ENCODE assay signal across 8 mouse cellular contexts in the genomic region with DNA sequence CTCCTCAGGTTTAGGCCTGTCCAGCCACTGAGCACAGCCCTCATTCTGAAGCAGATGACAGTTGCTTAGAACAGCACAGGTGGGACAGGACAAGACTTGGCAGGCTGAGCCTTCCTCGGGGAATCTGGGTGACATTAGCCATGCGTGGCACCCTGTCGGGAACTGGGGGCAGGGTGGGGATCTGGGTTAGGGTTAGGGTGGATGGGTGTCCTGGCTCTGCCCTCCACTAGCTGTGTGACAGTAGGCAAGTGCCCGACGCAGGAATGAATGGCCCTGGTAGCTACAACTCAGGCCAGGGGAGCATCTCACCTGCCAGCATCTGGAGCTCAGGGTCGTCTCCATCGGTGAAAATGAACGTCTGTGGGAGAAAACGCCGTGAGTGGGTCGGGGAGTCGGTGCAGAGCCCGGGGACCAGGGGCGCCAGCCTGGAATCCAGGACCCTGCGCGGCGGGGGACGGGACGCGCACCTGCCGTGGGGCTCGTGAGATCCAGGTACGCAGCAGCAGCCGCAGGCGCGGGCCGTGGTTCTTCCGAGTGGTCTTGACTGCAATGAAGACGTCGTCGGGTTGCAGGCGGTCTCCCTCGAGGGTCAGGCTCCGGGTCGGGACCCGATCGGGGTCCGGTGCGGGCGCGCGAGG. TPM values are rescaled to one million over a fixed set of nuclear protein-coding genes. Genes with fewer than 3 reads are reported as not detected.
DNase-seq lines count a peak whose midpoint lies in the region; ATAC-seq and TF ChIP-seq lines count a peak whose summit lies in the region.

No protein-coding gene starts in this region.

- peak; percentile 65 for DNase-seq in cerebellum, adult 11-12 months
- no peak for DNase-seq in cerebellum, postnatal 4 days (ENCODE audit: low spot score in 2 of 2)
- no peak for DNase-seq in thymus, adult 2 months
- DNase-seq in thymus, postnatal 4 days: no peak
- no peak for DNase-seq in intestine, embryonic 14.5 days (ENCODE audit: low spot score)
- DNase-seq in midbrain, postnatal 0 days (ENCODE audit: low spot score): no peak
- no peak for DNase-seq in left cerebral cortex, adult 8-10 months (ENCODE audit: low spot score in 2 of 2)
- no peak for DNase-seq in gastrocnemius, adult 8-10 months (ENCODE audit: low spot score in 2 of 2)

- no peaks in the 10 kb centered on the region for H3K27me3 ChIP-seq in thymus, adult 2 months (ENCODE audit: control insufficient read depth, insufficient read depth, low read length)
- H3K27me3 ChIP-seq in intestine, embryonic 14.5 days (replicated peaks; ENCODE audit: control insufficient read depth, insufficient read depth, low read length): no peaks in the 10 kb centered on the region
- H3K27me3 ChIP-seq in midbrain, postnatal 0 days (ENCODE audit: insufficient read depth, low read length): no peaks in the 10 kb centered on the region

- H3K36me3 ChIP-seq in thymus, adult 2 months (ENCODE audit: control insufficient read depth, insufficient read depth, low read length): peaks cover 7% of the 10 kb centered on the region
- peaks cover 45% of the 10 kb centered on the region for H3K36me3 ChIP-seq in intestine, embryonic 14.5 days (ENCODE audit: control insufficient read depth, insufficient read depth, low read length)
- peaks cover 31% of the 10 kb centered on the region for H3K36me3 ChIP-seq in midbrain, postnatal 0 days (ENCODE audit: insufficient read depth, low read length)

- H3K4me2 ChIP-seq in intestine, embryonic 14.5 days (ENCODE audit: low read length): peak overlapping the region; percentile 87
- peak overlapping the region; percentile 97 for H3K4me2 ChIP-seq in midbrain, postnatal 0 days (ENCODE audit: low read depth, low read length, poor library complexity, severe bottlenecking)

- H3K4me3 ChIP-seq in thymus, adult 2 months (ENCODE audit: control insufficient read depth, insufficient read depth, low read length): peak overlapping the region; percentile 99
- H3K4me3 ChIP-seq in intestine, embryonic 14.5 days (ENCODE audit: low read depth, low read length): peak overlapping the region; percentile 99
- H3K4me3 ChIP-seq in midbrain, postnatal 0 days (ENCODE audit: low read depth, low read length): peak overlapping the region; percentile 84

- no peak for TF ChIP-seq POLR2A in thymus, adult 2 months (IDR thresholded peaks at IDR 0.05; ENCODE audit: control insufficient read depth, extremely low read depth, insufficient read depth, low read length, poor library complexity)

- peaks cover 20% of the 10 kb centered on the region for H3K4me1 ChIP-seq in thymus, adult 2 months (replicated peaks; ENCODE audit: control insufficient read depth, insufficient read depth, low read length)
- H3K4me1 ChIP-seq in intestine, embryonic 14.5 days (replicated peaks; ENCODE audit: control insufficient read depth, insufficient read depth, low read length): peaks cover 6% of the 10 kb centered on the region
- peaks cover 9% of the 10 kb centered on the region; the same call in 1 of the 2 replicates for H3K4me1 ChIP-seq in midbrain, postnatal 0 days (ENCODE audit: insufficient read depth, low read length)

- WGBS in thymus, adult 2 months: 4% methylated on average over 42 of the region's 42 CpGs
- 2% methylated on average over 42 of the region's 42 CpGs for WGBS in intestine, embryonic 14.5 days
- WGBS in midbrain, postnatal 0 days: under 1% methylated on average over 26 of the region's 42 CpGs

- no peak overlapping the region for H3K27ac ChIP-seq in thymus, adult 2 months (ENCODE audit: control insufficient read depth, insufficient read depth, low read length)
- H3K27ac ChIP-seq in intestine, embryonic 14.5 days (ENCODE audit: low read depth): peak overlapping the region; percentile 70
- peak overlapping the region; percentile 82 for H3K27ac ChIP-seq in midbrain, postnatal 0 days (ENCODE audit: low read depth, low read length)

- no peaks in the 10 kb centered on the region for H3K9me3 ChIP-seq in intestine, embryonic 14.5 days (ENCODE audit: control insufficient read depth, low read length)
- no peaks in the 10 kb centered on the region for H3K9me3 ChIP-seq in midbrain, postnatal 0 days (ENCODE audit: low read length)

- peak; percentile 4; the same call in 1 of the 2 replicates for ATAC-seq in intestine, embryonic 14.5 days (replicated peaks; ENCODE audit: low FRiP score, low TSS enrichment, low read depth)
- peak; percentile 29; the same call in 1 of the 2 replicates for ATAC-seq in midbrain, postnatal 0 days (ENCODE audit: low FRiP score)

- TF ChIP-seq CTCF in thymus, adult 2 months (IDR thresholded peaks at IDR 0.05; ENCODE audit: borderline replicate concordance, control insufficient read depth, extremely low read depth, insufficient read depth, low read length, poor library complexity): no peak
- no peak for TF ChIP-seq CTCF in midbrain, postnatal 0 days (IDR thresholded peaks at IDR 0.05)

- H3K9ac ChIP-seq in intestine, embryonic 14.5 days (ENCODE audit: low read length): peak overlapping the region; percentile 83
- H3K9ac ChIP-seq in midbrain, postnatal 0 days (replicated peaks; ENCODE audit: low read length, poor library complexity, severe bottlenecking): peak overlapping the region; percentile 86

RNA-seq across cellular contexts. Expression of a gene that starts 0.5 kb away (rescaled TPM):
- 87.4 and 102 TPM in 2 replicates for polyA plus RNA-seq in thymus, adult 2 months (2012; rRNA removed)
- polyA plus RNA-seq in intestine, embryonic 14.5 days (2014; fragmentation: Nextera tagmentation; extraction: Ambion mirVana): 23.8 and 28.3 TPM in 2 replicates
- 86.5 and 106 TPM in 2 replicates for total RNA-seq in midbrain, postnatal 0 days (2014; rRNA removed)
- 130 and 138 TPM in 2 replicates for polyA plus RNA-seq in midbrain, postnatal 0 days (2015; fragmentation: Nextera tagmentation; extraction: Ambion mirVana)
- total RNA-seq in left cerebral cortex, adult 8-10 months (2022): 10 to 100 TPM; 49.0 to 56.6 (median 52.3) TPM
- total RNA-seq in gastrocnemius, adult 8-10 months (2022): 10 to 100 TPM; 10.8 to 13.6 (median 13.1) TPM

RNA-seq across cellular contexts. Expression of a gene that starts 0.5 kb away (rescaled TPM):
- polyA plus RNA-seq in thymus, adult 2 months (2012; rRNA removed): 171 and 193 TPM in 2 replicates
- polyA plus RNA-seq in intestine, embryonic 14.5 days (2014; fragmentation: Nextera tagmentation; extraction: Ambion mirVana): 221 and 245 TPM in 2 replicates
- 252 and 262 TPM in 2 replicates for total RNA-seq in midbrain, postnatal 0 days (2014; rRNA removed)
- polyA plus RNA-seq in midbrain, postnatal 0 days (2015; fragmentation: Nextera tagmentation; extraction: Ambion mirVana): 233 and 253 TPM in 2 replicates
- 100 to 1,000 TPM; 142 to 151 (median 146) TPM for total RNA-seq in left cerebral cortex, adult 8-10 months (2022)
- total RNA-seq in gastrocnemius, adult 8-10 months (2022): 10 to 100 TPM; 65.4 to 71.6 (median 69.3) TPM

RNA-seq across cellular contexts. Expression of a gene that starts 12.7 kb away (rescaled TPM):
- 65.8 and 70.3 TPM in 2 replicates for polyA plus RNA-seq in thymus, adult 2 months (2012; rRNA removed)
- 83.0 and 89.8 TPM in 2 replicates for polyA plus RNA-seq in intestine, embryonic 14.5 days (2014; fragmentation: Nextera tagmentation; extraction: Ambion mirVana)
- 46.4 and 52.3 TPM in 2 replicates for total RNA-seq in midbrain, postnatal 0 days (2014; rRNA removed)
- 38.4 and 41.6 TPM in 2 replicates for polyA plus RNA-seq in midbrain, postnatal 0 days (2015; fragmentation: Nextera tagmentation; extraction: Ambion mirVana)
- total RNA-seq in left cerebral cortex, adult 8-10 months (2022): 10 to 100 TPM; 41.4 to 47.9 (median 46.1) TPM
- 10 to 100 TPM; 29.0 to 36.8 (median 35.0) TPM for total RNA-seq in gastrocnemius, adult 8-10 months (2022)

RNA-seq across cellular contexts. Expression of a gene that starts 21.0 kb away (rescaled TPM):
- polyA plus RNA-seq in thymus, adult 2 months (2012; rRNA removed): 3.3 and 4.5 TPM in 2 replicates
- 7.8 and 9.4 TPM in 2 replicates for polyA plus RNA-seq in intestine, embryonic 14.5 days (2014; fragmentation: Nextera tagmentation; extraction: Ambion mirVana)
- 0.93 and 1.0 TPM in 2 replicates for total RNA-seq in midbrain, postnatal 0 days (2014; rRNA removed)
- 2.7 TPM in 2 replicates for polyA plus RNA-seq in midbrain, postnatal 0 days (2015; fragmentation: Nextera tagmentation; extraction: Ambion mirVana)
- 10 to 100 TPM; 23.0 to 43.0 (median 30.6) TPM for total RNA-seq in left cerebral cortex, adult 8-10 months (2022)
- total RNA-seq in gastrocnemius, adult 8-10 months (2022): 10 to 100 TPM; 14.8 to 40.9 (median 19.1) TPM

RNA-seq across cellular contexts. Expression of a gene that starts 40.8 kb away (rescaled TPM):
- 973 and 1,776 TPM in 2 replicates for polyA plus RNA-seq in thymus, adult 2 months (2012; rRNA removed)
- 106 and 115 TPM in 2 replicates for polyA plus RNA-seq in intestine, embryonic 14.5 days (2014; fragmentation: Nextera tagmentation; extraction: Ambion mirVana)
- total RNA-seq in midbrain, postnatal 0 days (2014; rRNA removed): 469 and 488 TPM in 2 replicates
- 76.0 and 85.4 TPM in 2 replicates for polyA plus RNA-seq in midbrain, postnatal 0 days (2015; fragmentation: Nextera tagmentation; extraction: Ambion mirVana)
- 100 to 1,000 TPM; 176 to 199 (median 193) TPM for total RNA-seq in left cerebral cortex, adult 8-10 months (2022)
- 10 to 100 TPM in 2 of 4 experiments, 1 to 10 TPM in 2; 8.4 to 12.2 (median 9.4) TPM for total RNA-seq in gastrocnemius, adult 8-10 months (2022)
